Mouse (Mus musculus): Measurements from ENCODE around the gene Epn2.

DNA sequence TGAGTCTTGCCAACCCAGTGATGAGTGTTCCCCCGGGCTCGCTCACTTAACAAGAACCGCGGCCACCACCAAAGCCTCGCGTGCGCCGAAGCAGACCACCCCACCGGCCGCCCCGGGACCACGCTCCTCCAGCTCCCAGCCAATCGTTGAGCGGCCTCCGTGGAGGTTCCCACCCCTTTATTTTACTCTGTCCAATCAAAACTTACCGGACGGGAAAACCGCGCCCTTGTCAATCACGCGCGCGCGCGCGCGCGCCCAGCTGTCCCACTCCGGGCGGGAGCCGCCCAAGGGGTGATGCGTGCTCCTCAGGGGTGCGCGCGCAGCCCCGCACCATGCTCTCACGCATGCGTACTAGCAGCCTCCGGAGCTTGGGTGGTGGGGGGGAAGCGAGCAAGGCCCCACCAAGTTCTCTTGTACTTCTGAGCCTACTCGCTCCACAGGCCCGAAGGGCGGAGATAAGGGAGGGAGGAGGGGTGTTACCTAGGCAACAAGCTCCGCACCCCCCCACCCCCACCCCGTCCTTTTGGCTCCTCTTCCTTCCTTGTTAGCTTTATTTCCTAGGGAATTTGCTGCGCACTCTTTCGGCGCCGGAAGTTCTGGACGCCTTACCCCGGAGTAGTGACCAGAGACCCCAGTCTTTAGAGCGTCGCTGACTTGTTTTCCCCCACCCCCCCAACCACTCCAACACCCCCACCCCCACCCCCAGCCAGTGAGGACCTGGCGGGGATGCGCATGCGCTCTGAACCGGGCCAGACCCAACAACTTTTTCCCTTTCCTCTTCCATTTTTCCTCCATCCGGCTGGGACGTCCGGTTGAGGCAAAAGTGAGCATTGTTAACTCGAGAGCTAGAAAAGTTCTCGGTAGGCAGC lies 85.1 kb downstream of the Epn2 start, which contains the start of gene Mapk7:
- TF ChIP-seq POLR2A (IDR thresholded peaks at IDR 0.05; ENCODE audit: low read depth, low read length) (no peak), CTCF (IDR thresholded peaks at IDR 0.05; ENCODE audit: extremely low read depth, insufficient read depth, insufficient read length, insufficient replicate concordance) (no peak)
